9 mouse cellular contexts compared by ENCODE assay signal in the genomic region with DNA sequence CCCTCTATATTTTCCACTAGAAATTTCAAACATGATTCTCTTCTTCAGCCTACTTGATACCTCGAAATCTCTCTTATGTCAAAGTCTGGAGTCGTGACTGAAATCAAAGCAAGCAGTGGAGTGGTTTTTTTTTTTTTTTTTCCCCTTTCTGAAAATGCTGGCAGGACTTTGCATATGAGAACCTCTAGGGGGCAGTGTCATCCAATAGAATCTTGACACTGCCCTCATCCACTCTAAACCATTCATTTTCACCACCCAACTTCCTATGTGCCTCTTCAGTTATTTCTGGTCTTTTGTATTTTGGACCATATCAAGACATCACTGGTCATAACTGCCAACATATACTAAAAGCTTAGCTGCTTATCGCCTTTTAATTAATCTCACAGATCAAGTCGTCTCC. TPM values are rescaled to one million over a fixed set of nuclear protein-coding genes. Genes with fewer than 3 reads are reported as not detected.
DNase-seq lines count a peak whose midpoint lies in the region; ATAC-seq and TF ChIP-seq lines count a peak whose summit lies in the region.
"Had no signal": no experiment of that assay in that cellular context is flagged by ENCODE, and none has a peak within 500 bp of the region (broad histone marks: within the 10 kb centered on the region; RNA-seq: fewer than 3 reads in every experiment).

No protein-coding gene starts in this region.

- H3K36me3 ChIP-seq in kidney, postnatal 0 days (ENCODE audit: insufficient read depth, low read length) = no peaks in the 10 kb centered on the region
- no peaks in the 10 kb centered on the region for H3K36me3 ChIP-seq in kidney, embryonic 14.5 days (ENCODE audit: control insufficient read depth, insufficient read depth, low read length)
- no peaks in the 10 kb centered on the region for H3K36me3 ChIP-seq in G1E (replicated peaks)
- H3K36me3 ChIP-seq: heart, embryonic 13.5 days had no signal

- H3K27ac ChIP-seq in kidney, postnatal 0 days = no peak overlapping the region
- H3K27ac ChIP-seq in kidney, embryonic 14.5 days (ENCODE audit: low read depth, low read length) = no peak overlapping the region
- H3K27ac ChIP-seq: heart, embryonic 13.5 days had no signal

- no peaks in the 10 kb centered on the region for H3K4me1 ChIP-seq in kidney, postnatal 0 days (replicated peaks; ENCODE audit: insufficient read depth, low read length)
- H3K4me1 ChIP-seq in kidney, embryonic 14.5 days (ENCODE audit: control insufficient read depth, insufficient read depth, low read length) = no peaks in the 10 kb centered on the region
- no peaks in the 10 kb centered on the region for H3K4me1 ChIP-seq in G1E (ENCODE audit: insufficient read depth, low read depth, low read length)
- H3K4me1 ChIP-seq: heart, embryonic 13.5 days had no signal

- H3K4me2 ChIP-seq in kidney, postnatal 0 days (ENCODE audit: low read length) = no peak overlapping the region
- no peak overlapping the region for H3K4me2 ChIP-seq in kidney, embryonic 14.5 days (replicated peaks; ENCODE audit: low read depth, low read length)
- H3K4me2 ChIP-seq: heart, embryonic 13.5 days had no signal

- ATAC-seq in kidney, postnatal 0 days (replicated peaks; ENCODE audit: low FRiP score, low read depth) = no peak
- ATAC-seq in kidney, embryonic 14.5 days (ENCODE audit: low FRiP score, low TSS enrichment) = no peak
- no peak; the same call in 1 of the 2 replicates for ATAC-seq in G1E (ENCODE audit: extremely low read depth, insufficient number of reproducible peaks, low FRiP score, poor library complexity, severe bottlenecking)
- no peak for ATAC-seq in monocyte, adult 5-6 weeks (replicated peaks; ENCODE audit: insufficient number of reproducible peaks, low FRiP score, low TSS enrichment, poor library complexity, severe bottlenecking)

- DNase-seq in kidney, postnatal 0 days (ENCODE audit: low spot score) = peak; percentile 86
- DNase-seq in CD4-positive helper T cell, adult 2 months (ENCODE audit: low read depth, low spot score) = peak; percentile 60
- DNase-seq in G1E (ENCODE audit: low spot score) = peak; percentile 8
- peak; percentile 78 for DNase-seq in embryo, embryonic 11 days
- peak; percentile 65 for DNase-seq in mesoderm, embryonic 11.5 days (ENCODE audit: low read depth, low spot score)

- H3K9ac ChIP-seq in kidney, postnatal 0 days (ENCODE audit: low read depth, low read length) = no peak overlapping the region
- H3K9ac ChIP-seq in kidney, embryonic 14.5 days (ENCODE audit: low read depth, low read length) = no peak overlapping the region
- H3K9ac ChIP-seq: heart, embryonic 13.5 days had no signal

- peak; percentile 77 for TF ChIP-seq CTCF in kidney, postnatal 0 days (IDR thresholded peaks at IDR 0.05; ENCODE audit: low read depth)
- peak; percentile 65; the same call in 1 of the 2 replicates for TF ChIP-seq CTCF in G1E (IDR thresholded peaks at IDR 0.05; ENCODE audit: low read depth, low read length)

- H3K27me3 ChIP-seq in kidney, postnatal 0 days (ENCODE audit: insufficient read depth, low read length) = no peaks in the 10 kb centered on the region
- H3K27me3 ChIP-seq in kidney, embryonic 14.5 days (ENCODE audit: control insufficient read depth, insufficient read depth, low read length) = no peaks in the 10 kb centered on the region
- H3K27me3 ChIP-seq in G1E (ENCODE audit: insufficient read depth, low read length) = peaks cover 14% of the 10 kb centered on the region

- H3K4me3 ChIP-seq in kidney, postnatal 0 days (replicated peaks; ENCODE audit: low read depth, low read length) = no peak overlapping the region
- no peak overlapping the region for H3K4me3 ChIP-seq in kidney, embryonic 14.5 days (ENCODE audit: low read length)
- H3K4me3 ChIP-seq in G1E (ENCODE audit: low read depth, low read length) = no peak overlapping the region
- H3K4me3 ChIP-seq: heart, embryonic 13.5 days; megakaryocyte, embryonic 14.5 days had no signal

- WGBS in kidney, postnatal 0 days = 33% methylated on average over 4 of the region's 4 CpGs
- 44% methylated on average over 4 of the region's 4 CpGs for WGBS in kidney, embryonic 14.5 days

- H3K9me3 ChIP-seq in kidney, postnatal 0 days (replicated peaks; ENCODE audit: low read length) = no peaks in the 10 kb centered on the region
- H3K9me3 ChIP-seq in kidney, embryonic 14.5 days (ENCODE audit: control insufficient read depth, low read length) = no peaks in the 10 kb centered on the region
- no peaks in the 10 kb centered on the region for H3K9me3 ChIP-seq in G1E (replicated peaks)
- H3K9me3 ChIP-seq: heart, embryonic 13.5 days; megakaryocyte, embryonic 14.5 days had no signal

RNA-seq across cellular contexts. Expression of gene Ccl28, which starts 16.9 kb away (rescaled TPM):
- polyA plus RNA-seq in kidney, postnatal 0 days (2015; fragmentation: Nextera tagmentation; extraction: Ambion mirVana) = 0.08 and 0.13 TPM in 2 replicates
- 0.13 TPM in 1 of 2 replicates, not detected in the other for polyA plus RNA-seq in kidney, embryonic 14.5 days (2014; fragmentation: Nextera tagmentation; extraction: Ambion mirVana)
- total RNA-seq in G1E (2014; fragmentation: Nextera tagmentation) (not detected in 2 replicates), G1E (2017) (0.05 TPM in 1 of 2 replicates, not detected in the other)
- polyA plus RNA-seq in G1E (2012) = not detected in 2 replicates
- not detected in 3 replicates for total RNA-seq in monocyte, adult 5-6 weeks (2017)
- polyA plus RNA-seq: heart, embryonic 13.5 days had no signal

RNA-seq across cellular contexts. Expression of gene Hmgcs1, which starts 49.7 kb away (rescaled TPM):
- polyA plus RNA-seq in kidney, postnatal 0 days (2015; fragmentation: Nextera tagmentation; extraction: Ambion mirVana) = 153 and 180 TPM in 2 replicates
- polyA plus RNA-seq in kidney, embryonic 14.5 days (2014; fragmentation: Nextera tagmentation; extraction: Ambion mirVana) = 85.4 and 161 TPM in 2 replicates
- 68.6 and 78.9 TPM in 2 replicates for total RNA-seq in G1E (2014; fragmentation: Nextera tagmentation)
- total RNA-seq in G1E (2017) = 259 and 314 TPM in 2 replicates
- polyA plus RNA-seq in G1E (2012) = 9.4 and 14.6 TPM in 2 replicates
- total RNA-seq in monocyte, adult 5-6 weeks (2017) = 42.9 to 60.0 TPM (median 53.2 TPM) in 3 replicates

Comparison
In these comparisons a context has a peak if more than half of its experiments do, and no peak if none do; other contexts are left out.
1. DNase-seq: peak in every context shown above with its lines; median percentile 86 in kidney, postnatal 0 days; 78 in embryo, embryonic 11 days; 65 in mesoderm, embryonic 11.5 days; 60 in CD4-positive helper T cell, adult 2 months; 8 in G1E.